Mouse (Mus musculus): ENCODE data around the gene 9430015G10Rik. TPM values are rescaled to one million over a fixed set of nuclear protein-coding genes. Genes with fewer than 3 reads are reported as not detected.

Gene 9430015G10Rik
- polyA plus RNA-seq, 1 experiment from 2014 or later: 29.0 TPM

Other genes with a start within 250 kb of the 9430015G10Rik start
- gene Tas1r3, start 246.6 kb upstream of the 9430015G10Rik start, polyA plus RNA-seq (2014; fragmentation: Nextera tagmentation; extraction: Ambion mirVana): 0.46 and 0.61 TPM in 2 replicates
- gene Cptp, start 240.5 kb upstream of the 9430015G10Rik start, polyA plus RNA-seq (2014; fragmentation: Nextera tagmentation; extraction: Ambion mirVana): 28.3 and 29.5 TPM in 2 replicates
- 94.6 and 102 TPM in 2 replicates for gene Ints11, start 240.4 kb upstream of the 9430015G10Rik start, polyA plus RNA-seq (2014; fragmentation: Nextera tagmentation; extraction: Ambion mirVana)
- 46.5 and 52.8 TPM in 2 replicates for gene Pusl1, start 218.2 kb upstream of the 9430015G10Rik start, polyA plus RNA-seq (2014; fragmentation: Nextera tagmentation; extraction: Ambion mirVana)
- 60.5 and 77.0 TPM in 2 replicates for gene Acap3, start 218.2 kb upstream of the 9430015G10Rik start, polyA plus RNA-seq (2014; fragmentation: Nextera tagmentation; extraction: Ambion mirVana)
- 116 and 137 TPM in 2 replicates for gene Ube2j2, start 166.2 kb upstream of the 9430015G10Rik start, polyA plus RNA-seq (2014; fragmentation: Nextera tagmentation; extraction: Ambion mirVana)
- gene C1qtnf12, start 147.7 kb upstream of the 9430015G10Rik start, polyA plus RNA-seq (2014; fragmentation: Nextera tagmentation; extraction: Ambion mirVana): 8.0 and 11.3 TPM in 2 replicates
- 27.6 and 29.6 TPM in 2 replicates for gene B3galt6, start 117.3 kb upstream of the 9430015G10Rik start, polyA plus RNA-seq (2014; fragmentation: Nextera tagmentation; extraction: Ambion mirVana)
- gene Sdf4, start 117.1 kb upstream of the 9430015G10Rik start, polyA plus RNA-seq (2014; fragmentation: Nextera tagmentation; extraction: Ambion mirVana): 124 and 127 TPM in 2 replicates
- gene Tnfrsf4, start 96.1 kb upstream of the 9430015G10Rik start, polyA plus RNA-seq (2014; fragmentation: Nextera tagmentation; extraction: Ambion mirVana): 0.43 and 0.60 TPM in 2 replicates
- gene Tnfrsf18, start 83.8 kb upstream of the 9430015G10Rik start, polyA plus RNA-seq (2014; fragmentation: Nextera tagmentation; extraction: Ambion mirVana): 0.40 and 0.53 TPM in 2 replicates
- gene Ttll10, start 50.6 kb upstream of the 9430015G10Rik start, polyA plus RNA-seq (2014; fragmentation: Nextera tagmentation; extraction: Ambion mirVana): not detected in 2 replicates
- gene Rnf223, start 20.5 kb downstream of the 9430015G10Rik start, polyA plus RNA-seq (2014; fragmentation: Nextera tagmentation; extraction: Ambion mirVana): 0.41 and 0.59 TPM in 2 replicates
- gene Agrn, start 87.5 kb downstream of the 9430015G10Rik start, polyA plus RNA-seq (2014; fragmentation: Nextera tagmentation; extraction: Ambion mirVana): 72.2 and 88.4 TPM in 2 replicates
- 0.61 and 1.1 TPM in 2 replicates for gene Isg15, start 90.8 kb downstream of the 9430015G10Rik start, polyA plus RNA-seq (2014; fragmentation: Nextera tagmentation; extraction: Ambion mirVana)
- gene AW011738, start 93.3 kb downstream of the 9430015G10Rik start, polyA plus RNA-seq (2014; fragmentation: Nextera tagmentation; extraction: Ambion mirVana): 1.2 TPM in 2 replicates
- 0.83 and 0.99 TPM in 2 replicates for gene Perm1, start 105.9 kb downstream of the 9430015G10Rik start, polyA plus RNA-seq (2014; fragmentation: Nextera tagmentation; extraction: Ambion mirVana)
- gene Plekhn1, start 124.9 kb downstream of the 9430015G10Rik start, polyA plus RNA-seq (2014; fragmentation: Nextera tagmentation; extraction: Ambion mirVana): 19.2 and 21.7 TPM in 2 replicates
- 43.3 and 45.5 TPM in 2 replicates for gene Noc2l, start 126.0 kb downstream of the 9430015G10Rik start, polyA plus RNA-seq (2014; fragmentation: Nextera tagmentation; extraction: Ambion mirVana)
- gene Samd11, start 145.7 kb downstream of the 9430015G10Rik start, polyA plus RNA-seq (2014; fragmentation: Nextera tagmentation; extraction: Ambion mirVana): 0.98 and 1.2 TPM in 2 replicates
- gene Vmn2r-ps159, start 221.1 kb downstream of the 9430015G10Rik start, polyA plus RNA-seq (2014; fragmentation: Nextera tagmentation; extraction: Ambion mirVana): not detected in 2 replicates